Mouse (Mus musculus) cerebellum, adult 11-12 months (tissue): ENCODE measurements around the gene Rora.

ENCODE experiments used
- DNase-seq: peaks from one replicate; pipeline ENCODE4 v3.0.0; 2022

Rora gene

GRCm38 (mm10) chr9:68970074-68970473, 316.5 kb downstream of the Rora start:
- DNase-seq = no peak

DNA sequence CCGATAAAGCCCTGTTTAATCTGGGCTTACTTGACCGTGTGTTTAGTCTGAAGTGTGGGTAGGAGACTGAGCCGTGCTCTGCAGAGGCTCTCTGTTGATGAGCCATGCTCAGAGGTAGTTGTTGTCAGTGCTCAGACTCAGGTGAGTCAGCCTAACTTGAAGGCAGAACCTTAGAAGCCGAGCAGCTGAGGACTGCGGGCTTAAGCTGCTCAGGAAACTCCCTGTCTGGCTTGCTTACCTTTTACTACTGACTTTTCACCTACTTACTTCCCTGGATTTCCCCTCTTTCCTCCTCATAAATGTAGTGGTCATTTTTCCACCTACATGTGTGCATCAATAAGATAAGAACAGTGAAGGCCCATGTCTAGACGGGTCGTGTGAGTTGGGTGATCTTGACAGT, 318.7 kb downstream of the Rora start:
- no peak for DNase-seq

DNA sequence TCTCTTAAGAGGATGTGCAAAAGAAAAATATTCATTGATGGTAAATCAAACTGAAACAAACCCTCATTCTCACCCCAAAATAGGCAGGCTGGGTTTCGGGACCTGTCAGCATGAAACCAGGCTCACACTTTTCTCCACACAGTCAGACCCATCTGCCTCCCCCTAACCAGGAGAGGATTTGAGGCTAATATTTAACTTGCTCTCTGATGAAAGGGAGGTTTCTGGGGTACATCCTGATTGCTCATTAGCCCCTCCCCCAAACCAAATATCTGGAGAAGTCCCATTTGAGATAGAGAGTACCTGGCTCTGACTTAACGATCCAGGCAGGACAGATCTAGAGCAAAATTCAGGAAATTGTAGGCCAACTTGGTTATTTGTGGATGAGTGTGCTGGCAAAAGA, 320.9 kb downstream of the Rora start:
- DNase-seq = no peak

DNA sequence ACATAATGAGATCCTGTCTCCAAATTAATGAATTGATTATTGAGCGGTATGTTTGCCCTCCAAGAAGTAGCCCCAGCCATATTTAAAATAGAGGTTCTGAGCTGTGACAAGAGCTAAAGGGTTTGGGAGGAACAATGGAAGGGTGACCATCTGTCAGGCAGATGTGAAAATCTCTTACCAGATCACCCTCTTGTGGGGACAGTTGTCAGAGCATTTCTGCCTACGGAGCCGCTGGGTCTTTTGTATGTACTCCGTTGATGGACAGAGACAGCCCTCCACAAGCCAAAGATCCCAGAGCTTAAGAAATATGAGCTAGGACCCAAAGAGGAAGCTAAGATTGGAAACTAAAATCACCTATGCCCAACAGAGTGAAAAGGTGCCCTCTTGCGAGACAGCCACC, 322.6 kb downstream of the Rora start:
- DNase-seq = no peak

- DNase-seq = no peak
Measured at GRCm38 (mm10) chr9:68976851-68977250, 323.3 kb downstream of the Rora start.

DNA sequence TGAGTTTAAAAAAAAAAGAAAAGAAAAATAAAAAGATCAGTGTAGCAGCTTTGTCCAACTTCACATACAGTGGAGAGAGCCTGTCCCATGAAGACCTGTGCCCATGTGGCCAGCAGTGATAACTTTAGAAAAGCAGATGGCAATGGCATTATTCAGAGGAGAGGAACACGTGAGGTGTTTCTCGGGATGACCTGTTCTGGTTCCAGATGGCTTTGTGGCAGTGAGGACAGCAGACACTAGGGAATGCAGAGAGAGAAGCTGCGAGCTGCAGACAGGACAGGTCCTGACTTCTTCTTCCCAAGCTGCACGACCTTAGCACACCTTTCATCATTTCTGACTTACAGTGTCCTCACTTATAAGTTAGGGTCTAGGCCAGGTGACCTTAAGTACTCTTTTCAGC, 325.1 kb downstream of the Rora start:
- peak; percentile 47 for DNase-seq

DNA sequence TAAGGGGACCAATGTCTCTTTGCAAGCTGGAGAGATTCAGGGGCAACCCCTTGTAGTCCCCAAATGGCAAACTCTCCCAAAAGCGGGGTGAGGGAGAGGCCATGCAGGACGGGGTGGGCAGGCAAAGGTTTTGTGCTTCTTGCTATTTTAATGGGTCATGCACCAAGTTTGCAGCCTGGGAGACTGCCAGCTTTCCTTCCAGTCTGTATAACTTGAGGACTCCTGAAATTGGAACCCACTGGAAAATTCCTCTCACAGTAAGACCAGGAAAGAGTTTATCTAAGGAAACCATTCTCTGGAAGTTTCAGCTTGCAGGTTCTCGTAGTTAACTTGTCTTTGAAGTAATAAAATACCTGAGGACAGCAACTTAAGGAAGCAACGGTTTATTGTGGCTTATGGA, 326.5 kb downstream of the Rora start:
- DNase-seq = no peak

GRCm38 (mm10) chr9:68985046-68985445, 331.5 kb downstream of the Rora start:
- no peak for DNase-seq

- no peak for DNase-seq
Measured at GRCm38 (mm10) chr9:68985796-68986195, 332.2 kb downstream of the Rora start.

DNA sequence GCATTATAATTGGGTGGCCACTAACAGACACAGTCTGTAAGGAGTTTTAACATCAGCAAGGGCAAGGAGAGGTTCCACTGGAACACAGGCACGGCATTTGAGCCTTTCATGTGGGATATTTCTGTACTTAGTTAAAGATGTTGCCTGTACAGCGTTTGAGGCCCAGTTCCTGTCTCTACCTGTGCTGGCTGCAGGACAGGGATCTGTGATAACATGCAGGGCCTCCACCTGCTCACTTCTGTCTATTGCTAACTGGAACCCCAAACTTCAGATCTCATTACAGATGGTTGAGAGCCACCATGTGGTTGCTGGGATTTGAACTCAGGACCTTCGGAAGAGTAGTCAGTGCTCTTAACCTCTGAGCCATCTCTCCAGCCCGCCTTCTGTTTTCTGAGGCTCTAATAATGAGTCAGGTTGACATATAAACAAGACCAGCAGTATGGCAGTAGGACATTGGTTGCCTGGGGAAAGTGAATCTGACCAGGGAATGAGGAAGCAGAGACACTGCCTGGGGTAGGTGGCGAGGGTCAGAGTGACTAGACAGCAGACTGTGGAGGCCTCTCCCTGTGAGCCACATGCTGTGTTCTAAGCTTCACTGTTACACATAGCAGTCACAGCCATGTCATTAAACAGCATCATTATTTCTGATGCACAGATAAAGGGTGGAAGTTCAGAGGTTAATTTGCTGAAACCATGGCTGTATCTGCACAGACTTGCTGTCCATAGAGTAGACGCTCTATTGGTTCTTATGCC, 333.9 kb downstream of the Rora start:
- peak; percentile 59 for DNase-seq

DNA sequence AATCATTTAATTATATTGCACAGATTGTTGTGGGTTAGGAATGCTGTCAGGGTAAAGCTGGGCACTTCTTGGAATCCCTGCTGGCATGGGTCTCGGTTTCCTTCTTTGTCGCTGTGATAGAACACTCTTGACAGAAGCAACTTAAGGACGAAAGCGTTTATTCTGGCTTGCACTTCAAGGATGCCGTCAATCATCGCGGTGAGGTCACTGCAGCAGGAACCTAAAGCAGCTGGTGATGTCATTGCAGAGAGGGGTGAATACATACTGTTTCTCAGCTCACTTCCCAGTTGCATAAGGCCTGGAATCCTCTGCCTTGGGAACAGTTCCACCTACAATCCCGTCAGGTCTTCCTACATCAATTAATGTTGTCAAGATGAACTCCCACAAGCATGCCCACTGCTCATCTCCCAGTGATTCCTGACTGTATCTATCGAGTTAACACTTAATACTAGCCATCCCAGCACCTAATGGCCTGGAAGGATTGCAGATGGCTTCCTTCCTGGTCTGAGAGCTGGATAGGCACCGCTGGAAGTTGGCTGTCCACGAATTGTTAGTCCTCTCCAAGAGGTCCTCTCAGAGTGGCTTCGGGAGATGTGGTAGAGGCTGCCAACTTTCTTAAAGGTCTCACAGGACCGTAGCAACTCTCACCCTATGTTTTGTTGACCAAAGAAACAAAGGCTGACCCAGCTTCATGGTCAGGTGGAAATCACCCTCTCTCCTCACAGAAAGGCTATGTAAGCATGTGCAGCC, 334.8 kb downstream of the Rora start:
- no peak for DNase-seq

- DNase-seq = no peak
Measured at GRCm38 (mm10) chr9:68989885-68990449, 336.4 kb downstream of the Rora start.

DNA sequence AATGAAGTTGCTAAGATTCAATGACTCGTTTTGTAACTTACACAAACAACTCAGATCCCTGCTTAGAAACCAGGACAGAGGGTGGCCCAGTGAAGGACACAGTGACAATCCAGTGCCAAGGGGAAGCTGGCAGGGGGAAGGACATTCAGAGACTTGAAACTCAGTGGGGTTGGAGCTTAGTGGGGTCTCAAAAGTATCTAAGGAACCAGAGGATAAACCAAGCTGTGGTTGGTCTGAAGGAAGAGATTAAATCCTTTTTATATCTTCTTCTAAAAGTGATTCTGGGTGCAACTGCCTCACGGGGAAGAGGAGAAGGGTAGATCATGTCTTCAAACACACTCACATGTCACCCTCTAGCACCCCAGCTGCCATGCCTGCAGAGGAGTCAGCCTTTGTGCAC, 340.3 kb downstream of the Rora start:
- no peak for DNase-seq

DNA sequence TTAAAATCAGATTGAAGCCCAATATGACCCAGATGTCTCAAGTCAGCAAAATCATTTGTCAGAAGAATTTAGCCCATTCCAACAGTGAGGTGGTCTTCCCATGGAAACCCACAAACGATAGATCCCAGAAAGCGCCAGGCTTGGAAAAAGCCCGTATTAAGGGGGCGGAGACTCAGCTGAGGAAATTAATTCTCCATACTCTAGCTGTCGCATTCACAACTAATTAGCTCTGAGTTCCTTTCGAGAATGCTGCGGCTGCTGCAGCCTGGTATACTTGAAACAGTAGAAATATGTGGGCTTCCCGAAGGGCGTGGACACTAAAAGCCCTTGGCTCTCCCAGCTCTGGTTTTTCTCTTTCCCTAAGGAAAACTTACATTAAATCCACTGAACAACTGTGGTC, 345.4 kb downstream of the Rora start:
- DNase-seq = no peak

DNA sequence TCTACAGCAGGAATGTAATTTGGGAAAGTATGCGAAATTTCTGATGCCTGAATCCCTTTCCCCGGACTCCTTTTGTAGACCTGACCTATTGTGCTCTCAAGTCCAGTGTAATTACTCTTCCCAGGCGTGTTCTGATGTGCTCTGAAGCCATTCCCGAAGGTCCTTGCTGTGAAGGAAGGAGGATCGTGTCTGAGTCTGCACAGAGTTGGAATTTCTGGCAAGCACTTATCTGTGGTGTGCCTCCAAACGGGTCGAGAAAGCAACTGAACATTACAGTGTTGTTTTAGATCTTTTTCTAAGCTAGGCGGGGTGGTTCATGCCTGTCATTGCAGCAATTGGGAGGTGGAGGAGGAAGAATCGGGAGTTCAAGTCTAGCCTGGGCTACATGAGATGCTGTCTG, 350.9 kb downstream of the Rora start:
- no peak for DNase-seq

DNA sequence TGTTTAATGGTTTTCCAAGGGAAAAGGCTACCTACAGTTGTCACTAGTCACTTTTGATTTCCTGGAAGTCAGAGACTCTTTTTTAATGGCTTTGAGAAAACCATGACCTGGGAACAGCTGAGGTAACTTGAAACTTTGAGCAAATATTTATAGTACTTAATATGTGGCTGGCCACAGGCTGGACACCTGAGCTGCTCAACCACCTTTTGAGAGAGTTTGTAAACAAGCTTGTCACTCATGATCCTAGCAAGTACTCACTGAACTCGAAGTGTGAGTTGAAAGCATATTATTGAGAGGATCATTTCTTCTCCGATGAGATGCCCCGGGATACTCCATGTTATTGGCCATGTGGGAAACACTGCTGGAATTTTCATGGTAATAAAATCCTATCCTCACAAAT, 353.1 kb downstream of the Rora start:
- DNase-seq = no peak

- no peak for DNase-seq
Measured at GRCm38 (mm10) chr9:69008706-69009105, 355.1 kb downstream of the Rora start.

GRCm38 (mm10) chr9:69010886-69011285, 357.3 kb downstream of the Rora start:
- DNase-seq = peak; percentile 60

DNA sequence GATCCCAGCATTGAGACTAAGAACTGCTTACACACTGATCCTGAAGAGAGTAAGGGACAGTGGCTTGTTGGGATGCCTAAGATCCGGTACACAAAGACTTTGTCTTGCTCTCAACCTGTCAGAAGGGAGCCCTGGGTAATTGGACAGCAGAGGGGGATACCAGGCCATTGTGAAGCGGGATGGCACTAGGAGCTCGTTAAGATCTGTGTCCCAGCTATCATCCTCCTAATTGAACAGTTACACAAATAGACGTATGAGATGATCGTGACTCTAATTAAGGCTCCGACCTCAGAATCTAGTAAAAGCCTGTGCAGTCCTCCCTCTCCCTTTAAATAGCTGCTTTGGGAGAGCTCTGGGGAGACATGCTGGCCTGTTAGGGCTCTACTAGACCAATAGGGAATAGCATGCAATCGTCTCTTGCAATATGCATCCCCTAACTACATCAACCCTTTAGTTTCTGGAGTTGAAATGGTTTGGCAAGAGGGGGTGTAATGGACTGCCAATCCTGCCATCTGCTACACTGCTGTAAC, 359.7 kb downstream of the Rora start:
- DNase-seq = no peak

DNA sequence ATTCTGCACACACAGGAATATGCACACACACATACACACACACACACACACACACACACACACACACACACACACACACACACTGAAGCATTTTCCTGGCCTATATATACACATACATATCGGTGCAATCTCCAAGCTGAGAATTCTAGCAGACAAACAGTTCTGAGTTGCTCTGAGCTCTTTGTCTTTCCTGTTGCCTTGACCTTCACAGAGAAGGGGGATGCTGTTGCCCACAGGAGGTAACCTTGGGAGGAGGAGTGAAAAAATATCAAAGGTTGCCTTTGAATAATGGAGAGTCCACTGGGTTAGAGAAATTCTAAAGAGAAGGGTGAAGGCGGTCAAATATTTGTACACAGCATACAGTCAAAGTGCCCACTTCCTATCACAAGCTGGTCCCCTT, 360.6 kb downstream of the Rora start:
- no peak for DNase-seq

- no peak for DNase-seq
Measured at GRCm38 (mm10) chr9:69020381-69020780, 366.8 kb downstream of the Rora start.

DNA sequence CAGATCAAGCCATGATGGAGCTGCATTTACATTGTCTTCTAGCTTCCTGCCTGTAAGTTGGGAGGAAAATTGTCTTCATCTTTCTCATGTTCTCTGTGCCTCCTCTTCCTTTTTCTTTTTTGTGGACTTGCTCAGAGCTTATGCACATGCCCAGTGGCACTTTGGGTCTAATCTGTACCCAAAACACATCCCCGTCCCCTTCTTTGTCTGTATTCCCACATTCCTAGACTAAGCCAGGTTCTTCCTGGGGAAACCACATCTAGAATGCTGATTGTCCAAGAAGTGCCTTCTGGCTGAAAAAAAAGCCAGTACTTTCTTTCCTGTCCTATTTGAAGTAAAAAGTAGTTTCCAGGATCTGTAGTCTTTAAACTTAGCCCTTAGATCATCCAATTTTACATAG, 367.9 kb downstream of the Rora start:
- DNase-seq = no peak

GRCm38 (mm10) chr9:69023314-69023713, 369.7 kb downstream of the Rora start:
- DNase-seq = no peak

GRCm38 (mm10) chr9:69028177-69028576, 374.6 kb downstream of the Rora start:
- DNase-seq = no peak
